Mouse (Mus musculus) heart, postnatal 14 days (tissue): ENCODE measurements around the gene Bicd2. TPM values are rescaled to one million over a fixed set of nuclear protein-coding genes. Genes with fewer than 3 reads are reported as not detected.

Experiments
- DNase-seq, 2 experiments: peaks; one replicate each; pipeline ENCODE4 v3.0.0; 2021 to 2022
- intact Hi-C: fragments of 180-260 bp; cut with DNase I; formaldehyde crosslinking; loops from one replicate; pipeline ENCODE4 v1.15.1; 2025
- total RNA-seq, 2 experiments: library from RNA; stranded (reverse); gene quantifications; 2 replicates each; pipeline ENCODE4 v1.2.3; 2021

Gene Bicd2
- total RNA-seq, 2 experiments from 2014 or later, result 72.1 to 77.7 TPM

GRCm38 (mm10) chr13:49384751-49385463 lies 43.5 kb downstream of the Bicd2 start:
- intact Hi-C loops, result no loop called here
- DNase-seq, result no peak

DNA sequence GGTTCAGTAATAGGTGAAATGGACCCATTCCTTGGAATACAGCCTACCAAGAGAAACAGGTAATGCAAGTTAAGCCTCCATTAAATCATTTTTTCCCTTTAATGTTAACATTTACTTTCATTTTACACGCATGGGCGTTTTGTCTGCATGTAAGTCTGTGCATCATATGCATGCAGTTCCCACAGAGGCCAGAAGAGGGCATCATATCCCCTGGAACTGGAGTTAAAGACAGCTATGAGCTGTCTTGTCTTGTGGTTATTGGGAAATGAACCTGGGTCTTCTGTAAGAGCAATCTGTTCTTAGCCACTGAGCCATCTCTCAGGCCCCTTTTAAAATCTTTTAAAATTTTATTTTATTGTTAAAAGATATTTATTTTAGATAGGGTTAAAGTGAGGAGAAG lies 50.0 kb downstream of the Bicd2 start:
- DNase-seq, result peak in 1 of 2 experiments; percentile 35
- intact Hi-C loops, result no loop called here

DNA sequence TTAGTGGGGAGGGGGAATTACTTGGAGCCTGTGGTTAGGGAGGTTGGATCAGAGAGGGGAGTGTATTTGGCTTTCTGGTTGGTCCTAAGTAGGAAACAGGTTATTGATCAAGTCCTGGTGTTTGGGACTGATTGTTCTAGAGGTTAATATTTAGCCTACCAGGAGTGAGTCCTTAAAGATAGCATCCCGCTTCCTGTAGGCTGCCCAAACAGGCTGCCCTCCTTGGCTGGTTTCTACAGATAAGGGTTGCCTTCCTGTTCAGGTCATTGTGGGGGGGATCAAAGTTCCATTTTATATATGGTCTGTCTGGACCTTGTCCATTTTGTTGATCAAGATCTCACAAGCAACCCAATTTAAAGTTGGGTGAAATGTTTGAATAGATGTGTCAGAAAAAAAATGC lies 52.2 kb downstream of the Bicd2 start:
- intact Hi-C loops, result no loop called here
- no peak for DNase-seq

- intact Hi-C loops, result no loop called here
- no peak for DNase-seq
These were observed 53.6 kb downstream of the Bicd2 start for GRCm38 (mm10) chr13:49394886-49395447.

DNA sequence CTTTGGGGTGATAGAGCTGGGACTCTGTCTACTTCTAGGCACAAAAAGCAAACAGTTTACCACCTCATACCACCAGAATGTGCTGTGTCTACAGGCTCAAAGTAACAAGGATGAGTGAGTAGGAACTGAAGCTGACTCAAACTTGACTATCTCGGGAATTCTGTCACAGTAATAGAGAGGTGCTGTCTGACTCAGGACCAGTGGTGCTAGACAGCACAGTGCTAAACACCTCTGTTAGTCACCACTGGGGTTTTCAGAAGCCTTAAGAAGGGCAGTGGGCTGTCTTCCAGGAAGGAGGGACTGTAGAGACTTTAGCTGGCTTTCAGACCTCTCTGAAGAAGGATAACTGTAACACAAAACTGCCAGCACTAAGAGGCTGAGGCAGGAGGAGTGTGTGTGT lies 55.4 kb downstream of the Bicd2 start:
- intact Hi-C loops, result no loop called here
- DNase-seq, result no peak

GRCm38 (mm10) chr13:49398191-49398590 lies 56.8 kb downstream of the Bicd2 start:
- intact Hi-C loops, result no loop called here
- DNase-seq, result no peak

DNA sequence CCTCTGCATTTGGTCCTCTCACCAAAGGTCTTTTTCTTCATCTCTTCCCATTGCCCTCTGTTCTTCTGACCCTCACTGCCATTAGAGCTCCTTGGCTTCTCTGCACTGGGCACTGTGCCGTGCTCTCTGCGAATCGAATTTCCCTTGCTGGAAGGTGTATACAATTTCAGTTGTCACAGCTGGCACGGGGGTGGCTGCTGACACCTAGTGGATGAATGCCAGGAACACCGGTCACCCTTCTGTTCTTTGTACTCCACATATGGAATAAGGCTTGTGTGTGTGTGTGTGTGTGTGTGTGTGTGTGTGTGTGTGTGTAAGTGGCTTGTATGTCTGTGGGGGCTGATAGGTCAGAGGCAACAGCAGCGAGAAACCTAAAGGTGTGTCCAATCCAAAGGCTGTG lies 58.8 kb downstream of the Bicd2 start:
- DNase-seq, result peak; percentile 35 to 56
- intact Hi-C loops, result no loop called here

- intact Hi-C loops, result no loop called here
These were observed 61.2 kb downstream of the Bicd2 start for GRCm38 (mm10) chr13:49402628-49403027.

GRCm38 (mm10) chr13:49407795-49408194 lies 66.4 kb downstream of the Bicd2 start:
- DNase-seq, result no peak
- intact Hi-C loops, result no loop called here

More at GRCm38 (mm10) chr13:49402628-49403027, 61.2 kb downstream of the Bicd2 start:
- DNase-seq, result no peak

DNA sequence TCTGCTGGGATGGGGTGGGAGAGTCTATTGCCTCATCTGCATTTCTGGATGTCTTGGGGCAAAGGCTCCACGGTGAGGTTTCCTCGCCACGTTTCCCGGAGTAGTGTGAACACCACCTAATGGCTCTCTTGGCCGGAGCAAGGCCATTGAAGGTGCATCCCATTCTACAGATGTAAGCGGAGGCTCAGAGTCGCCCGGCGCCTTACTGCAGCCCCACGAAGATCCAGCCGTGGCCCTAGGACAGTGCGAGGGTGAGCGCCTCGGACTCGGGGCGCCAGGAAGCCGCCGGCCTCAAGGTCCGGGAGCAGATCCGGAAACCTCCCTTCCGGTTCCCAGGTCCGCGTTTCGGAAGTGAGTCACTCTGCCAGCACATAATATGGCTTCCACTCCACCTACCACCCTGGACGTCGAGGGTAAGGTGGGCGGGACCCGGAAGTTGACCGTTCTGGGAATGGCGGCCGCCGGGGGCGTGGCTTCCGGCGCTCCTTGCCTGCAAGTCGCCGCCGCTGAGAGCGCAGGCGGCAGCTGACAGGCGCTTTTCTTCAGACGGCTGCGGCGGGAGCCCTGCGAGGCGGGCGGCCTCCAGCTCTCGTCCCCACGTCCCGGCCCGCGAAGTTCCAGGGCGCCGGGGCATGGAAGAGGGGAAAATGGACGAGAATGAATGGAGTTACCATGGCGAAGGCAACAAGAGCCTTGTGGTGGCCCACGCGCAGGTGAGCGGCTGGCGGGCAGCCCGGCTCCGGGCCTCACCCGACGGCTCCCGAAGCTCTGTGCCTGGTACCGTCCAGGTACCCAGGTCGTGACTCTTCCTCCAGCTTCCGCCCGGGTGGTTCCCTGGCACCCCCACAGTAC lies 79.6 kb downstream of the Bicd2 start, which contains the start of gene Ippk:
Gene Ippk (plus strand): TSS at position 496 of the 852 bp plus-strand sequence.
- intact Hi-C loops, result no loop called here
- peak; percentile 98 for DNase-seq

- DNase-seq, result peak; percentile 17 to 27
- intact Hi-C loops, result no loop called here
These were observed 80.2 kb downstream of the Bicd2 start for GRCm38 (mm10) chr13:49421606-49421917.

- DNase-seq, result no peak
- intact Hi-C loops, result no loop called here
These were observed 80.6 kb downstream of the Bicd2 start for GRCm38 (mm10) chr13:49421959-49422358.

GRCm38 (mm10) chr13:49426736-49427135 lies 85.4 kb downstream of the Bicd2 start:
- DNase-seq, result no peak

GRCm38 (mm10) chr13:49428042-49428675 lies 86.8 kb downstream of the Bicd2 start:
- no peak for DNase-seq
- intact Hi-C loops, result no loop called here

More at GRCm38 (mm10) chr13:49426736-49427135, 85.4 kb downstream of the Bicd2 start:
- intact Hi-C loops, result no loop called here

DNA sequence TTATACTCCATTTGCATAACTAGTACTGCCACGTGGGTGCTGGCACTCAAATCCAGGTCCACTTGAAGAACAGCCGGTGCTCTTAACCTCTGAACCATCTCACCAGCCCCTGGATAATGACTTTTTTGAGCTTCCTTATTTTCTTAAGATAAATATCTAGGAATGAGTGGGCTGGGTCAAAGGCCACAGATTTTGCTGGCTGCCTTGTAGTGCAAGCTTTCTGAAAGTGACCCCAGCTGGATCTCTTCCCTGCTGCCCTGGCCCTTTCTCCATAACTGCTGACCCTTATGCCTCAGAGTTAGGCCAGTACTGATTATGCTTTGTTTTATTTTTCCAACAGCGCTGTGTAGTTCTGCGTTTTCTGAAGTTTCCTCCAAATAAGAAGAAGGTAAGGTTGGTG lies 89.1 kb downstream of the Bicd2 start:
- no peak for DNase-seq
- intact Hi-C loops, result no loop called here

GRCm38 (mm10) chr13:49433268-49434029 lies 92.1 kb downstream of the Bicd2 start:
- DNase-seq, result no peak

DNA sequence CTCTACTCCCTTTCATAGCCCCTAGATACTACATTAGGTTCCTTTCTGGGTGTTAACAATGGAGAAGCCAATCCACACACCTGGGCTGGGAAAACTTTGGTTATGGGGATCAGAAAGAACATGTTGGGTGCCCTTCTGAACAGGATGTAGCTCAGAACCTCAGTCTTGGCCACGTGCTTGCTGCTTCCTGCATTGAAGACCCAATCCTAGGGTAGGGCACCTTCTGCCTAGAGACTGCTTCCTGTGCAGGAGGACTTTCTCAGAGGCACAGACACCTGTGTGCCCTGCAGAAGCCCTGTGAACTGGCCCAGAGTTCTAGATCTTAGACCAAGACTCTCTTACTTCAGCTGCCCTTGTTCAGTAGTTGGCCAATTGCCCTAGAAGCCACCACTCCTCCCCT lies 94.4 kb downstream of the Bicd2 start:
- DNase-seq, result no peak
- intact Hi-C loops, result no loop called here

More at GRCm38 (mm10) chr13:49433268-49434029, 92.1 kb downstream of the Bicd2 start:
- intact Hi-C loops, result no loop called here

DNA sequence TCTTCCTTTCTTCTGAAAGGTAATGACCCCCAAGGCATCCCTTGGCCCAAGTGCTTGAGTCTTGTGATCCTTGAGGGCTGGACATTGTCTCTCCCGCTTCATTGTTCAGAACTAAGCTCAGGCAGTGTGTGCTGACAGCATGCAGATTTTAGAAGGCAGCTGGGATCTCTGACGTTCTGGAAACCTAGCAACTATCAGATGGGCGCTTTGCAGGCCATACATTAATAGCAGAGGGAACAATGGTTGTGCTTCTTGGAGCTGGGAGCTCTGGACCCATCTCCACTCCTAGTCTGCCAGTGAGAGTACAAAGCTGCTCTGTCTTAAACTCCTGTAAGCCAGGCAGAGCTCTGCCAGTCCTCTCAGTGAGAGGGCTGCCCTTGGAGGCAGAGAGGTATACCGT lies 94.8 kb downstream of the Bicd2 start:
- intact Hi-C loops, result no loop called here
- no peak for DNase-seq
